Mouse (Mus musculus) testis, postnatal 14 days (tissue): ENCODE data around the gene Clic1.

ENCODE experiments used
- DNase-seq: peaks from one replicate; pipeline ENCODE4 v3.0.0; 2021; ENCODE audit warnings: low spot score

Gene Clic1

GRCm38 (mm10) chr17:35092403-35093198 is 42.8 kb downstream of the Clic1 start:
- DNase-seq, result no peak

GRCm38 (mm10) chr17:35094475-35095365 is 45.0 kb downstream of the Clic1 start:
- no peak for DNase-seq

- DNase-seq, result no peak
Observed at GRCm38 (mm10) chr17:35096597-35096996, 46.8 kb downstream of the Clic1 start.

GRCm38 (mm10) chr17:35097164-35097655 is 47.4 kb downstream of the Clic1 start:
- DNase-seq, result no peak

GRCm38 (mm10) chr17:35100196-35100765 is 50.5 kb downstream of the Clic1 start:
- DNase-seq, result no peak

- DNase-seq, result no peak
Observed at GRCm38 (mm10) chr17:35101161-35101560, 51.4 kb downstream of the Clic1 start.

- DNase-seq, result no peak
Observed at GRCm38 (mm10) chr17:35102299-35102698, 52.5 kb downstream of the Clic1 start.

- no peak for DNase-seq
Observed at GRCm38 (mm10) chr17:35103221-35103690, 53.5 kb downstream of the Clic1 start.

GRCm38 (mm10) chr17:35104079-35104478 is 54.3 kb downstream of the Clic1 start:
- no peak for DNase-seq

- DNase-seq, result no peak
Observed at GRCm38 (mm10) chr17:35104754-35105153, 55.0 kb downstream of the Clic1 start.

GRCm38 (mm10) chr17:35105740-35106389 is 56.1 kb downstream of the Clic1 start:
- DNase-seq, result no peak

GRCm38 (mm10) chr17:35106522-35106921 is 56.8 kb downstream of the Clic1 start:
- DNase-seq, result no peak

GRCm38 (mm10) chr17:35108097-35108496 is 58.3 kb downstream of the Clic1 start, which contains the start of gene Ly6g5c:
Ly6g5c (plus strand) TSS chr17:35108279.
- no peak for DNase-seq
